Mouse (Mus musculus): ENCODE measurements around the gene Shisa3.

Shisa3 gene

GRCm38 (mm10) chr5:67607804-67608673 lies at the start of gene Shisa3:
TSS of gene Shisa3 (plus strand) at chr5:67607882.
- peak; percentile 40 to 50 for DNase-seq

GRCm38 (mm10) chr5:67558644-67559043 lies 49.0 kb upstream of the Shisa3 start:
- no peak for DNase-seq

- DNase-seq = no peak
Measured at GRCm38 (mm10) chr5:67559063-67559462, 48.6 kb upstream of the Shisa3 start.

GRCm38 (mm10) chr5:67572552-67573155 lies 35.0 kb upstream of the Shisa3 start:
- DNase-seq = no peak

GRCm38 (mm10) chr5:67574039-67574438 lies 33.6 kb upstream of the Shisa3 start:
- DNase-seq = no peak

- no peak for DNase-seq
Measured at GRCm38 (mm10) chr5:67575705-67576104, 32.0 kb upstream of the Shisa3 start.

GRCm38 (mm10) chr5:67579725-67580633 lies 27.7 kb upstream of the Shisa3 start:
- peak; percentile 17 to 21 for DNase-seq

- no peak for DNase-seq
Measured at GRCm38 (mm10) chr5:67595070-67595469, 12.6 kb upstream of the Shisa3 start.

- DNase-seq = no peak
Measured at GRCm38 (mm10) chr5:67595629-67596028, 12.1 kb upstream of the Shisa3 start.

- DNase-seq = peak; percentile 40
Measured at GRCm38 (mm10) chr5:67599935-67600334, 7.7 kb upstream of the Shisa3 start.

- no peak for DNase-seq
Measured at GRCm38 (mm10) chr5:67605951-67606350, 1.7 kb upstream of the Shisa3 start.

GRCm38 (mm10) chr5:67606916-67607803 lies 522 bp upstream of the Shisa3 start:
- peak; percentile 49 to 62 for DNase-seq

GRCm38 (mm10) chr5:67608674-67609519 lies 1.2 kb downstream of the Shisa3 start:
- DNase-seq = no peak

- DNase-seq = no peak
Measured at GRCm38 (mm10) chr5:67609520-67609837, 1.8 kb downstream of the Shisa3 start.

GRCm38 (mm10) chr5:67621230-67621629 lies 13.5 kb downstream of the Shisa3 start:
- DNase-seq = no peak

GRCm38 (mm10) chr5:67628180-67628940 lies 20.7 kb downstream of the Shisa3 start:
- no peak for DNase-seq

GRCm38 (mm10) chr5:67629440-67629839 lies 21.8 kb downstream of the Shisa3 start:
- no peak for DNase-seq

GRCm38 (mm10) chr5:67629861-67630260 lies 22.2 kb downstream of the Shisa3 start:
- no peak for DNase-seq

- DNase-seq = no peak
Measured at GRCm38 (mm10) chr5:67631261-67631660, 23.6 kb downstream of the Shisa3 start.

GRCm38 (mm10) chr5:67633138-67633782 lies 25.6 kb downstream of the Shisa3 start:
- DNase-seq = no peak

Data from B cell, adult 2 months (primary cell).